Mouse (Mus musculus): ENCODE data around the gene Hacl1. TPM values are rescaled to one million over a fixed set of nuclear protein-coding genes. Genes with fewer than 3 reads are reported as not detected.

Hacl1 gene
- total RNA-seq (2015; ENCODE audit: low replicate concordance), result 0.58 and 11.5 TPM in 2 replicates
- 11.2 and 18.7 TPM in 2 replicates for total RNA-seq (2017; ENCODE audit: low replicate concordance)

GRCm38 (mm10) chr14:31640890-31641505 is at the start of gene Hacl1, which contains the start of gene Btd:
Hacl1 (minus strand) TSS chr14:31641286.
Btd (plus strand) TSS chr14:31641028.
- ATAC-seq (replicated peaks; ENCODE audit: low FRiP score, poor library complexity, severe bottlenecking), result peak; percentile 95

GRCm38 (mm10) chr14:31686231-31686630 is 45.1 kb upstream of the Hacl1 start:
- ATAC-seq (replicated peaks; ENCODE audit: low FRiP score, poor library complexity, severe bottlenecking), result no peak

GRCm38 (mm10) chr14:31685680-31686079 is 44.6 kb upstream of the Hacl1 start:
- no peak for ATAC-seq (replicated peaks; ENCODE audit: low FRiP score, poor library complexity, severe bottlenecking)

GRCm38 (mm10) chr14:31684343-31685040 is 43.4 kb upstream of the Hacl1 start:
- no peak for ATAC-seq (replicated peaks; ENCODE audit: low FRiP score, poor library complexity, severe bottlenecking)

- no peak for ATAC-seq (replicated peaks; ENCODE audit: low FRiP score, poor library complexity, severe bottlenecking)
Measured at GRCm38 (mm10) chr14:31683610-31684009, 42.5 kb upstream of the Hacl1 start.

- ATAC-seq (replicated peaks; ENCODE audit: low FRiP score, poor library complexity, severe bottlenecking), result no peak
Measured at GRCm38 (mm10) chr14:31681931-31682555, 41.0 kb upstream of the Hacl1 start.

GRCm38 (mm10) chr14:31681291-31681690 is 40.2 kb upstream of the Hacl1 start:
- ATAC-seq (replicated peaks; ENCODE audit: low FRiP score, poor library complexity, severe bottlenecking), result no peak

GRCm38 (mm10) chr14:31680656-31681055 is 39.6 kb upstream of the Hacl1 start:
- ATAC-seq (replicated peaks; ENCODE audit: low FRiP score, poor library complexity, severe bottlenecking), result no peak

GRCm38 (mm10) chr14:31671635-31672320 is 30.7 kb upstream of the Hacl1 start:
- ATAC-seq (replicated peaks; ENCODE audit: low FRiP score, poor library complexity, severe bottlenecking), result no peak

- ATAC-seq (replicated peaks; ENCODE audit: low FRiP score, poor library complexity, severe bottlenecking), result no peak
Measured at GRCm38 (mm10) chr14:31669642-31670490, 28.8 kb upstream of the Hacl1 start.

GRCm38 (mm10) chr14:31669161-31669611 is 28.1 kb upstream of the Hacl1 start:
- ATAC-seq (replicated peaks; ENCODE audit: low FRiP score, poor library complexity, severe bottlenecking), result no peak

- ATAC-seq (replicated peaks; ENCODE audit: low FRiP score, poor library complexity, severe bottlenecking), result no peak
Measured at GRCm38 (mm10) chr14:31668326-31668725, 27.2 kb upstream of the Hacl1 start.

- ATAC-seq (replicated peaks; ENCODE audit: low FRiP score, poor library complexity, severe bottlenecking), result no peak
Measured at GRCm38 (mm10) chr14:31667741-31668140, 26.7 kb upstream of the Hacl1 start.

- no peak for ATAC-seq (replicated peaks; ENCODE audit: low FRiP score, poor library complexity, severe bottlenecking)
Measured at GRCm38 (mm10) chr14:31666931-31667705, 26.0 kb upstream of the Hacl1 start.

- no peak for ATAC-seq (replicated peaks; ENCODE audit: low FRiP score, poor library complexity, severe bottlenecking)
Measured at GRCm38 (mm10) chr14:31665566-31665940, 24.5 kb upstream of the Hacl1 start.

GRCm38 (mm10) chr14:31664903-31665565 is 23.9 kb upstream of the Hacl1 start:
- ATAC-seq (replicated peaks; ENCODE audit: low FRiP score, poor library complexity, severe bottlenecking), result no peak

- ATAC-seq (replicated peaks; ENCODE audit: low FRiP score, poor library complexity, severe bottlenecking), result no peak
Measured at GRCm38 (mm10) chr14:31664100-31664902, 23.2 kb upstream of the Hacl1 start.

Measured in erythroblast, adult 5-6 weeks (primary cell).